Mouse (Mus musculus) ES-Bruce4 (cell line): ENCODE data around the gene Ddn.

Experiments
- CTCF ChIP-seq: IDR thresholded peaks from one replicate; pipeline ENCODE4 v1.8.1; 2011; ENCODE audit warnings: low read depth, low read length
- EP300 ChIP-seq: IDR thresholded peaks from 2 replicates; pipeline ENCODE4 v1.6.1; 2011; ENCODE audit warnings: low read depth, low read length; ENCODE audit not compliant: insufficient read depth
- POLR2A ChIP-seq: IDR thresholded peaks from one replicate; pipeline ENCODE4 v1.8.1; 2011; ENCODE audit warnings: low read length; ENCODE audit not compliant: insufficient read depth

GRCm38 (mm10) chr15:98839671-98840585 lies 30.6 kb upstream of the Ddn start:
- TF ChIP-seq CTCF = no peak
- TF ChIP-seq POLR2A = no peak
- TF ChIP-seq EP300 = no peak
